Mouse (Mus musculus) stomach, postnatal 0 days (tissue): ENCODE measurements at regions not wholly inside any gene's neighbourhood (a gene's known extent, or its start where the extent isn't known, plus 50 kb on each side); places are given as distances from the start of the nearest gene placed in this dataset.

Experiments used
- CTCF ChIP-seq: IDR thresholded peaks from 2 replicates; pipeline ENCODE4 v1.5.1; 2016; ENCODE audit warnings: antibody characterized with exemption, low read depth, mild to moderate bottlenecking, moderate library complexity
- EP300 ChIP-seq: optimal IDR thresholded peaks from 2 replicates; pipeline ENCODE3; 2016; ENCODE audit warnings: antibody characterized with exemption

GRCm38 (mm10) chr15:63671081-63671480, 173.9 kb downstream of the Gsdmc2 start:
- no peak for TF ChIP-seq CTCF
- no peak for TF ChIP-seq EP300
